Mouse (Mus musculus) small intestine, adult 2 months (tissue): Measurements from ENCODE around the gene Fam208a. TPM values are rescaled to one million over a fixed set of nuclear protein-coding genes. Genes with fewer than 3 reads are reported as not detected.
A peak's percentile ranks its signal among the peaks of the same experiment; 100 is the strongest.

Source experiments
- H3K27ac ChIP-seq: fragments of 200-500 bp; 2 replicates; pipeline ENCODE4 v1.5.1; 2012; ENCODE audit warnings: low read depth, low read length, control low read depth, inconsistent platforms; ENCODE audit not compliant: insufficient read depth
- H3K27me3 ChIP-seq: fragments of 200-500 bp; 2 replicates; pipeline ENCODE4 v1.6.1; 2012; ENCODE audit warnings: mild to moderate bottlenecking, moderate library complexity, low read length, inconsistent platforms; ENCODE audit not compliant: control insufficient read depth, insufficient read depth
- H3K36me3 ChIP-seq: fragments of 200-500 bp; 2 replicates; pipeline ENCODE4 v1.6.1; 2012; ENCODE audit warnings: mild to moderate bottlenecking, low read length, control low read depth, inconsistent platforms; ENCODE audit not compliant: control insufficient read depth, insufficient read depth
- H3K4me1 ChIP-seq: fragments of 200-500 bp; 2 replicates; pipeline ENCODE4 v1.6.1; 2012; ENCODE audit warnings: low read length, inconsistent platforms, mixed read lengths; ENCODE audit not compliant: control insufficient read depth, insufficient read depth, insufficient read length
- H3K4me3 ChIP-seq: fragments of 200-500 bp; 2 replicates; pipeline ENCODE4 v1.5.1; 2012; ENCODE audit warnings: low read depth, mild to moderate bottlenecking, control low read depth, inconsistent platforms, low read length, moderate library complexity
- CTCF ChIP-seq: fragments of 200-500 bp; IDR thresholded peaks from 2 replicates; pipeline ENCODE4 v1.5.1; 2012; ENCODE audit warnings: low read depth, mild to moderate bottlenecking, control low read depth, inconsistent platforms, low read length, moderate library complexity, mixed read lengths; ENCODE audit not compliant: insufficient replicate concordance, insufficient read length; ENCODE audit errors: extremely low read depth
- POLR2A ChIP-seq: fragments of 200-500 bp; IDR thresholded peaks from 2 replicates; pipeline ENCODE4 v1.6.1; 2012; ENCODE audit warnings: low read depth, mild to moderate bottlenecking, control low read depth, inconsistent platforms, low read length, moderate library complexity
- WGBS: fragments of 180-500 bp; shearing (Covaris S2); methylation state at CpG from one replicate; pipeline ENCODE4 v1.1.7; 2018; 5-methylcytosine and 5-hydroxymethylcytosine counted together
- polyA plus RNA-seq: library from polyadenylated mRNA; depleted of rRNA; stranded (reverse); fragments of >200 nt; gene quantifications from 2 replicates; pipeline ENCODE4 v1.2.3, GENCODE M21; 2012; rRNA removed

The Fam208a gene
- polyA plus RNA-seq, 1 experiment, result 1.8 TPM

- Histone ChIP-seq H3K27me3 (no peaks in the 10 kb centered on the region), H3K4me3 (peak within 1 kb of the TSS; percentile 94), H3K4me1 (no peaks in the 10 kb centered on the region), H3K36me3 (no peaks in the 10 kb centered on the region), H3K27ac (peak within 1 kb of the TSS; percentile 26; the same call in 1 of the 2 replicates)
- under 1% methylated on average over 51 of the region's 51 CpGs for WGBS
- TF ChIP-seq CTCF (no peak), POLR2A (peak; percentile 30; the same call in 1 of the 2 replicates)
Observed at GRCm38 (mm10) chr14:27507894-27508643, 79.4 kb downstream of the Fam208a start, which contains the start of gene Ccdc66. TSS of gene Ccdc66 (minus strand) at chr14:27508460.

GRCm38 (mm10) chr14:27508644-27509301, 80.1 kb downstream of the Fam208a start:
- peak overlapping the region; percentile 26; the same call in 1 of the 2 replicates for H3K27ac ChIP-seq
- TF ChIP-seq POLR2A, result no peak

GRCm38 (mm10) chr14:27524541-27524940, 95.9 kb downstream of the Fam208a start:
- Histone ChIP-seq H3K27ac (no peak overlapping the region), H3K27me3 (peaks cover 2% of the 10 kb centered on the region; the same call in 1 of the 2 replicates), H3K36me3 (no peaks in the 10 kb centered on the region), H3K4me1 (no peaks in the 10 kb centered on the region), H3K4me3 (no peak overlapping the region)
- TF ChIP-seq POLR2A (no peak), CTCF (no peak)

More at GRCm38 (mm10) chr14:27508644-27509301, 80.1 kb downstream of the Fam208a start:
- H3K27me3 ChIP-seq, result no peaks in the 10 kb centered on the region
- H3K4me3 ChIP-seq, result peak overlapping the region; percentile 94
- H3K36me3 ChIP-seq, result no peaks in the 10 kb centered on the region
- WGBS, result 29% methylated on average over 15 of the region's 15 CpGs
- no peaks in the 10 kb centered on the region for H3K4me1 ChIP-seq

Other genes with a start within 250 kb of the Fam208a start
- 0.22 and 0.34 TPM in 2 replicates for gene Ccdc66, start 79.6 kb downstream of the Fam208a start, polyA plus RNA-seq
- gene Erc2, start 193.6 kb downstream of the Fam208a start, polyA plus RNA-seq, result 0.25 and 0.89 TPM in 2 replicates